Mouse (Mus musculus) spleen, postnatal 14 days (tissue): Measurements from ENCODE around the gene BC029722.

ENCODE experiments used
- DNase-seq, 2 experiments: peaks; one replicate each; pipeline ENCODE4 v3.0.0; 2021 to 2022; ENCODE audit warnings: low spot score in 2 of 2

The BC029722 gene

DNA sequence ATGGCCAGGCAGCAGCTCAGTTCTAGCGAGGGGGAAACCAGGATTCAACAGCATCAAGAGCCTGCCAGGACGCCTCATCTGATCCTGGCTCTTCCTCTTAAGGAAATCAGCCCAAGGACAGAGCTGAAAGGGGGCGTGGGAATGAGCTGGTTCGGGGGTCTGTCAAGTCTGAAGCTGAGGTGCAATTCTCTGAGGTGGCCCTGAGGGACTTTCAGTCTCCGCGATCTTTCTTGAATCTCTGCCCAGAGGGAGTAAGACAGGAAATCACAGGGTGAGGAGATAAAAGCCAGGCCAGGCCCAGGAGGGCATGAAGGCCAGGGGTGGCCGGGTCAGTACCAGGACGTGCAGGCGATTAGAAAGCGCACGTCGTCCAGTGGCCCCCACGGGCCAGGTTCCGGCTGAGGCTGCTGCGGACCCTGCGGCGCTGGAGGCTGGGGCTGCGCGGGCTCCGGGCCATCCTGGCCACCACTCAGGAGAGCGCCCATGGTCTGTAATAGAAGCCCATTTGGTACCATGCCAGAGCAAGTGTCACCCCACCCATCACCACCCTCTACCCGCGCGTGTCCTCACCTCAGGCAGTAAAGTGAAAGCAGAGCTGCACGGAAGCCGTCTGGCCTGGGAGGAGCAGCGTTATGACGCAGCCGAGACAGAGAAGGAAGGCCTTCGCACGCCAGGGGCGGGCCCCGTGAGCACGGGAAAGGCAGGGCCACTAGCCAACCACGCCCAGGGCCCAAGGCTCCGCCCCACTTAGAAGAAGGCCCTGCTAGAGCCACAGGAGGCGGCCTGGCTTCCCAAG, 432 bp downstream of the BC029722 start:
- peak; percentile 89 to 93 for DNase-seq

DNA sequence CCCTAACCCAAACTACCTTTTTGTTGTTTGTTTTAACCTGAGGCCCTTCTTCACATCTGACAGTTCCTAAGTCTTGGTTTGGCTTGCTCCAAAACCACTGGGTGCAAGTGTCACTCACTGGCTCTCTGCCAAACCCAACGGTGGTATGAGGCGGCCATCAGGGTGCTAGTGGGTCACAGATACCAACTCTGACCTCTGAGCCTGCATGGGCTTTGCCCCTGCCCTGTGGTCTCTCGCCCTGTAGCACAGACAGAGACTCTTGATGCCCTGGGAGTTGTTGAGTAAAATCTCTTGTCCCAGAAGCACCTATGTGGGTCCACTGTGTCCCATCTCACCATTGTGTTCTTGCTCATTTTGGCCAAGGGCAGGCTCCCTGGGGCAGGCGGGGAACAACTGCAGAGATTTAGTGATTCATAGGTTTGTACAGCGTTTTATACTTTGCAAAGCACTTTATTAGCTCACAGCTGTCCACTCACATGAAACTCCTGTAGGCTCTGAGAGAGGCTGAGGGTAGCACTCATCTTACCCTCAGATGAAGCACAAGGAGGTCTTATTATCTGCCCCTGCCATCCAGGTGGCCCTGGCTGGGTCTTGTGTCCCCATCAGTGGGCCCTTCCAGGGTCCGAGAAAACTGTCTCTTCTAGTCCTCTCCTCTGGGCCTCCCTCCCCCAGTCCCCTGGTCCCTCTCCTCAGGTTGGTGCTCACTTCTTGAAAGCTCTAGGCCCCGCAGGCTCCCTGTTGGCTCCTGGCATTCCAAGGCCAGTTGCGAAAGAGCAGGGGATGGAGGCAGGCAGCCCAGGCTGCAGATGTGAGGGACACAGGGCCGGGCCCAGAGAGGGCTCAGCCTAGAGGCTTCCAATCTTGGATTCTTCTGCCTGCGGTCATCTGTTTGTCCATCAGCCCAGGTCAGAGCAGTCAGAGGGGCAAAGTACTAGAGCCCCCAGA, 1.7 kb downstream of the BC029722 start:
- DNase-seq: no peak

DNA sequence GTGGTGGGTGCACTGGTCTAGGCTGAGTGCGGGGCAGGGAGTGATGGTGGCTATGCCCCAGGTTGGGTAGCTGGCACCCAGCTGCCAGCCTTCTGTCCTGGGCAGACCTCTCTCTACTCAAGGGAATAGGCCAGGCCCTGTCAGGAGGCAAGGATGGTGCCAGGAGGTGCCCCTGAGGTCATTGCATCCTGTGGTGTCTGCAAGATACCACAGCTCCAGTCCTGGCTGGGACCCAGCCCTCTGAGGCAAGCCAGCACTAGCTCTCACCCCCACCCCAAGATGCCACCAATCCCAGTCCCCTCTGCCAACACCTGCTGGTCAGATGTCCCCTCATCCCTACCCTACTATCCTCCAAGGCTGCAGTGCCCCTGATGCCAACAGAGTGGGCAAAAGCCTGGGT, 3.0 kb downstream of the BC029722 start:
- no peak for DNase-seq

DNA sequence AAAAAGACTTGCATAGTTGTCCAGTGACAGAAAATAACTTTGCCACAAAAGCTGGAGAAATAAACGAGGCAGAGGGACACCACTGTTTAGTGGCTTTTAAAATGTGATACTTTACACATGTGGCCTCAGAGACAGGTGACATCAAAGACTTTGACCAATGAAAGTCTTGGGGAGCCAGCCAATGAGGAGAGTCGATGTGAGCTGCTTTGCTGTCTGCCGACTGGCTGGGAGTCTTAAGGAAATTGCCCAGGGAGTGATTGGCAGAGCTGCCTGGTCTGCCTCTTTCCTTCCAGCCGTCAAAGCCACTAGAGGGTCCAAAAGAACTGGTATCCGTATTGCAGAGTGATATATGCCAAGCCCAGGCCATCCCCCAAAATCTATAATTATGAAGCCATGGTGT, 4.4 kb downstream of the BC029722 start:
- DNase-seq: no peak

DNA sequence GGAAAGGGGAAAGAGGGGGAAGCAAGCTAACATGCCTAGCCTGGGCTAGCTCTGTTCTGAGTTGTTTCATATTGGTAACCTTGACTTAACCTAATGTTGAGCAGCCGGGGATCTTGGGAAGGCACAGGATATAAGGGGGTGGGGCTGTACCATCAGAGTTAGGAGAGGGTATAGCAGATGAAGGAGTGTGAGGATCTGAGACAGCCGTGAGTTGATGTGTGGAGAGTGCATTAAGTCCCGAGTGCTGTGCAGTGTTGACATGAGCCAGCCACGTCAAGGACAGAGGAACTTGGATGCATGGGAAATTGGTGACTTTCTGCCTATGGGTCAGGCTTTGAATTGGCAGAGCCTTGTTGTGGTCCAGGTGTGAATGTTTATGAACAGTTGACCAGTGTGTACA, 6.6 kb downstream of the BC029722 start:
- DNase-seq: no peak

DNA sequence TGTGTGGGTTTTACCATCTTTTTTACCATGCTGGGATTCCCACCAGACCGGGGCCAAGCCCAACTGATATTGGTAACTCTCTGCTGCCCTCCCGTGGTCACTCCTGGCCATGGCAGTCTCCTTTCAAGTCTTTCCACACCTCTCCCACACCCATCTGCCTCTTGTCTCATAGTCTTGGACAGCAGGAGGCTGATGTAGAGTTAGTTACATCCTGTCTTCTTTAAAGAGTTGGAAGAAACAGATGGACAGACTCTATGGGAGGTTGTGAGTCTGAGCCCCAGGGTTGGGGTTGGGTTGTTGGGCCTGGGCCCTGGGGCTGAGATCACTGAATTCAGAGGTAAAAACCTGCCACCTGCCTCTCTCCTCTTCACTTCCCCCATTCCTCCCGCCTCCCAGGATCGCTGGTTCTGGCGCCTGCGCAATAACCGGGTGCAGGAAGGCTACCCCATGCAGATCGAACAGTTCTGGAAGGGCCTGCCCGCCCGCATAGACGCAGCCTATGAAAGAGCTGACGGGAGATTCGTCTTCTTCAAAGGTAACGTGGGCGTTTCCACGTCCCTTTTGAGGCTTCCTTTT, 7.3 kb downstream of the BC029722 start:
- peak; percentile 54 to 73 for DNase-seq

DNA sequence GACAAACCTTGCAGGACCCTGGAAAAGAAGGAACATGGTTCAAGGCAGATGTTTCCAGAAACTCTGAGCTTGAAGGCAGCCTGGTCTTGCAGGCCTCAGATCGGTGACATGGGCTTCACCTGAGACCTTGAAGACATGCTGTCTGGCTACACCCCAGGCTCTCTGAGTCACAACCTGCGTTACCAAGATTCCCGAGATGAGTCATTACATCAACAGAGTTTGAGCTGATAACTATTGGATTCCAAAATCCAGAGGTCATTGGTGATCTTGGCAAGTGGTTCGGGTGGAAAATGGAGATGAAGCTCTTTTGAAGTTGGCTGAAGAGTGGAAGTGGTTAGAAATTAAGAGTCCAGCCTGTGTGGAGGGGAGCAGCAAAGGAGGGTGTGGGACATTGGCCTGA, 9.6 kb downstream of the BC029722 start:
- DNase-seq: no peak

DNA sequence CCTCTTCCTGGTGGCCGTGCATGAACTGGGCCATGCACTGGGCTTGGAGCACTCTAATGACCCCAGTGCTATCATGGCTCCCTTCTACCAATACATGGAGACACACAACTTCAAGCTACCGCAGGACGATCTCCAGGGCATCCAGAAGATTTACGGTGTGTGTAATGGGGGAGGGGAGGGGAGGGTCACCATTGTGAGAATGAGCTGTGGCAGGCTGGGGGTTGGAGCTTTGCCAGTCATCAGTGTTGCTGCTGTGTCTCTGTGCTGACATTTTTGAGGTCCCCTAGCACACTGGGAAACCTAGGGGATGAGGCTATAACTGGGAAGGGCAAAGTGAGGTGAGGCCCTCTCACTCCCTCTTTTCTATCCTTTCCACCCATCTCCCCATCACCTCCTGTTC, 11.8 kb downstream of the BC029722 start:
- DNase-seq: no peak

DNA sequence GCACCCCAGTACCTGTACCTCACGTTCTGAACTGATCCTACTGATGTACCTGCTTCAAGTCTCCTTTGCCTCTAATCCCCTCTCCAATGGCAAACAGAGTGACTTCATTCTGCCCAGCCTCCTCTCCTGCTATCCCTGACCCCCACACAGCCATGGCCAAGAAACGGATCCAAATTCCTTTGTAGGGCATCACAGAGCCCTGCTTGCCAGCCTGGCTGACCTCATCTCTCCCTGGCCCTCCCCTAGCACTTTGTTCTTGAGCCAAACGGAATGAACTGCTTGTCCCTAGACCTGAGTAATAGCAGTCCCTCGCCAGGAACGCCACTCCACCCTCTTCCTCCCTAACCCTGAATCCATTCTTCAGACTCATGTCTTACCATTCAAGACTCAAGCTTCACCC, 12.7 kb downstream of the BC029722 start:
- DNase-seq: no peak

DNA sequence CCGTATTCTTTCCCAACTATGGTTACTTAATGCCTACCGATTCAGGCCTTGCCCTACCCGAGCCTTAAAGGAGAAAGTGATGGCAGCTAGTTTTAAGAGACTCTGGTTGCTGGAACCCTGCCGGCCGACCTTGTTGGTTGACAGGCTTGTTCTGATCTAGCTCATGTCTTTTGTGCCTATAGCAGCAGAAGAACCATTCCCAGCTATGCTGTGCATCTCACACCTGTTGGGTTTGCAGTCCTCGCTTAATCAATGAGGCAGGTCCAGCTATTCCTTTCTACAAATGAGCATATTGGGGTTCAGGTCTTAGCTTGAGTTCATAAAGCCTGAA, 13.3 kb downstream of the BC029722 start:
- DNase-seq: no peak

DNA sequence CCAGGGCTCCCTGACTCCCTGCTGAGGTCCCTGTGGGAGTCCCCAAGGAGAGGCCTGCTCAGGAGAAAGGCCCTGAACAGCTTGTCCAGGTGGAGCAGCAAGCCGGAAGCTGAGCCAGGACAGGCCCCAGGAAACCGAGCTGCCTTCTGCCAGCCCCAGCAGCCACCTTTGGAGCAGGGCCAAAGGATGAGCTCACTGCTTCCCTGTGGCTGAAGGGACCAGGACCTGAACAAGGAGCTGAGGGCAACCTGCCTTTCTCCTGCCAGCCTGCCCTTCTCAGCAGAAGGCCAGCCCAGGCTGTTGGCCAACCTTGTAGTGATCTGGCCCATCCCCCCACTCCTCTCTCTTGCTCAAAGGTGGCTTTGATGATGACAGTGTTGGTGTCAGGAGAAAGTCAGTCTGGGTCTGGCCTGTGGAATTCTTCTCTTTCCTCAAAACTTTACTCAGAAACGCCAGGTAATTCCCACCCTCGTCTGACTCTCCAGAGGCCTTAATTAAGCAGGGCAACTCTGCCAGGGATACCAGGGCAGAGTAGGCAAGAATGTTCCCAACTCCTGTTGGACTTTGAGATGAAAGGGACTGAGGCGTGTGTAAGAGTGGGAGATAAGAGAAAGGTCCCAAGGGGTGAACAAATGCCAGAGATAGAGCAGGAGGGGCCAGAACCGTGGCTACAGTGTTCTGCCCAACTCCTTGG, 13.8 kb downstream of the BC029722 start:
- DNase-seq: no peak

DNA sequence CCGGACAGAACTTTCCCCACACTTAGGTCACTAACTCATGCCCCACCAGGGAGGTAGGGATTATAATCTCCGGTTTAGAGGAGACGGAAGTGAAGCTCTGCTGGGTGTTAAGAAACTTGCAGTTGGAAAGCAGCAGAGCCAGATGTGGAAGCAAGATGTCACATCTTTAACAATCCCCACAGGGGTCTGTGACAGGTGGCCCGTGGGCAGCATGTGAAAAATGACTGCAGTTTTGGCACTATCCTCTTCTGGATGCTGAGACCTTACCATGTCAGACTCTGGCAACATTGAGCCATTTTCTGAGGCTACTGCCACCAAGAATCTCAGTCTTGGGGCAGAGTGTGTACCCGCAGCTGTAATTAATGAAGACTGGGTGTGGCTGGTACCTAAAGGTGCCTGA, 15.2 kb downstream of the BC029722 start:
- no peak for DNase-seq

DNA sequence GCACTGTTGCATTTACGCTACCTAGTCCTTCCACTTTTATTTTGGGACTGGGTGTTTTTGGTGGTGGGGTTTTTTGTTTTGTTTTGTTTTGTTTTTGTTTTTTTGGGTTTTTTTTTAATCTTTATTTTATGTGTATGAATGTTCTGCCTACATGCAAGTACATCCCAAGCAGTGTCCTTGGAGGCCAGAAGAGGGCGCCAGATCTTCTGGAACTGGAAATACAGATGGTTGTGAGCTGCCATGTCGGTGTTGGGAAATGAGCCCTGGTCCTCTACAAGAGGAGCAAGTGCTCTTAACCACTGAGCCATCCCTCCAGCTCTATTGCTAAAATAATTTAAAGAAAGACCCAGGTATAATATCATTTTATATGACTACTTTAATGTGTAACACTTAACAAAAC, 16.5 kb downstream of the BC029722 start:
- DNase-seq: no peak

DNA sequence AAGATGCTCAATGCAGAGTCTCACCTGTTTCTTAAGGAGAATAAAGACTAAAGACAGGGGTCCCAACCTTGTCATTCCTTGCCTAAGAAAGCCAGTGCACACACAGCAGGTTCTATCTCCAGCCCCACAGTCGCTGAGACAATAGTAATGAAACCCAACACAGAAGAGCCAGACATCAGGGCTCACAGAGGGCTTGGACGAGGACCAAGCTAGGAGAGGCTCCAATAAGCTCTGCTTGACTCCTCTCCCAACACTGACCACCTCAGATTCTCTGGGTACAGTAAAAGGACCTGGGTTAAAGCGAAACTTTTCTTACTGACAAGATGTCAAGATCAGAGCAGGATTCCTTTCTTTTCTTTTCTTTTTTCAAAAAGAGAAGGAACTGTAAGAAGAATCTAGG, 20.6 kb downstream of the BC029722 start:
- no peak for DNase-seq

DNA sequence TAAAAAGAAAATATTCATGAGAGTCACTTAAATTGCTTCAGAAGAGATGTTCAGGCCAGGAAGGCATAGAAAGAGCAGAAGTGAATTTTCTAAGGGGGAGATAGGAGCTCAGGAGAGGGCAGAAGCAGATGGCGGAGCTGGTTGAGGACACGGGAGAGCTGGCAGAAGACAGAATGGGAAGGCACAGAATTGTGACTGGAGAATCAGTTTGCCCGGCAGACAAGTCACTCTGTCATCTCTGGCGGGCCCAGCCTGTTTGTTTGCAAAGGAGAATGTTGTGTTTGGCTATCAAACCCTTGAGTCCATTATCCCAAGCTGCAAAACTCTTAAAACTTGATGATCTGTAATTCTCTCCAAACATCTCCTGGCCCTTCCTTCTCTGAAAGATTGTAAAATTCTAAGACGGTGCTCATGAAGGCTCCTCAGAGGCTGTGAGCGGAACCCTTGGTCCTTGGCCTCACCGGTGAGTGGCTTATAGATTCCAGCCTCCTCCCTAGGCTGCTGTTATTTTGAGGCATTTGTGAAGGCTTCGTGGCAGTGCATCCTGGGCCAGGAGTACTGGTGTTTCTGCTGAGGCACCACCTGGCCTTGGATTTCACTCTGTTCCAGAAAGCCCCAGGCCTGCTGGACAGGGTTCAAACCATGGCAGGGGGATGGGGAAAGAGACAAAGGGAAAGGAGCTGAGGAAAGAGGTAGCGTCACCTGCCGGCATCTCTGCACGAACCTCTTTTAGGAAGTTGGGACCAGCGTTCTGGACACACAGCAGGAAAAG, 24.4 kb downstream of the BC029722 start:
- no peak for DNase-seq

DNA sequence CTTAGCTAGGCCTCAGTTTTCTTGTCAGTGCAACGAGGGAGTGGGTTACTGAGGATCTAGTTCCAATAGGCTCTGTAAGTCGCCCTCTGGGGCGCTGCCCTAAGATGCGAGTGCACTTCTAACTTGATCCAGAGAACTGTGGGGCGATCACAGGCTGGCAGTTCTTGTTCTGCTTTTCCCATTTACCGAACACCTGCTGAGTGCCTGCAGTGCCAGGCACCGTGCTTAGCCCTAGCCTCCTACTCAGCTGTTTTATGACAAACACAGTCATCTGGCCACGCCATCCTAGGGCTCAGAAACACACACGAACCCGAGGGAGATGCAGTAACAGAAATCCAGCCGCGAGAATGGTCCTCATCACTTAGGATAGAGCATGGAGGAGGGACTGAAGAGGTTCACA, 26.3 kb downstream of the BC029722 start:
- no peak for DNase-seq

DNA sequence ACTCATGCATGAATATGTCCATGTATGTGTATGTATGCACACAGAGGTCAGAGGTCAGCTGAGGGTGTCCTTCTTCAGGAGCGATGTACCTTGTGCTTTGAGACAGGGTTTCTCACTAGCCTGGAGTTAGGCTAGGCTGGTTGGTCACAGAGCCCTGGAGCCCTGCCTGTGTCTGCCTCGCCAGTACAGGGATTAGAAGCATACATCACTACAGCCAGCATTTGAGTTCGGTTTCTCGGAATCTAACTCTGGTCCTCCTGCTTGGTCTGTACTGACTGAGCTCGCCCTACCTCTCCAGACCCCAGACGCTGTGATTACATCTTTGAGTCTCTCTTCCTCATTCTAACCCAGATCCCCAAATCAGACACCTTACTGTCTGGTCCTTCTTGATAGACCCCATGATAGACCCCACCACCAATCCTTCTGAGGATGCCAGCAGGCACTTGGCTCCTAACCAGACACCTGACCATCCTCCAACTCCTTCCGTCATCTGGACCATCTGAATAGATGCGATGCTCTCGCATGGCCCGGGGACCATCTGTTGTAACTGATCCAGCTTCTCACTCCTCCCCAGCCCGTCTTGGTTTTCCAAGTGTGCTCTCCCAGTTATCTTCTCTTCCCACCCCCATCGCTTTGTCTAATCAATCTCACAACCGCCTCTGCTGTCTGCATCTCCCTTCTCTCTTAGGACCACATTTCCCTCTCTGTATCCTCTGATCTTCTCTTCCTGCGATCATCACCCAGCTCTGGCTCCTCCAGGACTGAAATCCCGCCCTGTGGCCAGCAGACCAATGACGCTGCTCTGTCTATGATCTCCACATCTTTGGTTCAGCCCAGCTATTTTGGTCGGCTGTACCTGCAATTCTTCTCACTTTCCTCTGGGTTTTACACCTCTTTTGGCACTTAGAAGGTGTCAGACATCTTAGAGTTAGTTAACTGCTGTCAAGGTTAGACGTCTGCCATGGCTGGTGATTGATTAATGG, 31.0 kb downstream of the BC029722 start:
- no peak for DNase-seq

DNA sequence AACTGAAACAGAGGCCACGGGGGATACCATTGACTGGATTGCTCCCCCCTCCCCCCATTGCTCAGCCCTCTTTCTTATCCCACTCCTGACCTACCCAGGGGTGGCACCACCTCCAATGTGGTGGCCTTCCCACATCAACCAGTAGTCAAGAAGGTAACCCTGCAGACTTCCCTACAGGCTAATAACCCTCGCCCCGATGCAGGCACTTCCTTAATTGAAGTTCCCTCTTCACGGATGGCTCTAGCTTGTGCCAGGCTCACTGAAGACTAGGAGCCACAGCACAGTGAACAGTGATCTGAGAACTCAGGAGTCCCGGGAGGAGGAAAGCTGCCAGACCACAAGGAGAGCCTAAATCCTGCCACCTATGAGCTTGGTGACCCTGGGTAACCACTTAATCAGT, 32.3 kb downstream of the BC029722 start:
- DNase-seq: no peak

DNA sequence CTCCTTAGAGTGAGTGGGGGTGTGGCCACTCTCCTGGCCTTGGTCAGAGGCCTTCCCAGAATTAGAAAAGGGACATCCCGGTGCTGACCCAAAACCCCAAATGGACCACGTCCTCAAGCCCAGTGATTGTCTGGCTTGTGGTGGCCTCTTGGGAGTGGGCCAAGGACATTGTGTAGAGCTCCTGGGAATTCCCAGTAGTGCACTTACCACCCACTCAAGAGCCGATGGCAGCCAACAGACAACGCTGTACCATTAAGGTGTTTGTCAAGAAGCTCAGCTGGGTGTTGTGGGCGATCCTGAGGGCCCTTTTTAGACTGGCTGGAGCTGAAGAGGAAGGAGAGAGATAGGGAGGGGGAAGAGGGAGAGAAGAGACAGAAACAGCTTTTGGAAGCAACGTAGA, 34.7 kb downstream of the BC029722 start:
- no peak for DNase-seq

DNA sequence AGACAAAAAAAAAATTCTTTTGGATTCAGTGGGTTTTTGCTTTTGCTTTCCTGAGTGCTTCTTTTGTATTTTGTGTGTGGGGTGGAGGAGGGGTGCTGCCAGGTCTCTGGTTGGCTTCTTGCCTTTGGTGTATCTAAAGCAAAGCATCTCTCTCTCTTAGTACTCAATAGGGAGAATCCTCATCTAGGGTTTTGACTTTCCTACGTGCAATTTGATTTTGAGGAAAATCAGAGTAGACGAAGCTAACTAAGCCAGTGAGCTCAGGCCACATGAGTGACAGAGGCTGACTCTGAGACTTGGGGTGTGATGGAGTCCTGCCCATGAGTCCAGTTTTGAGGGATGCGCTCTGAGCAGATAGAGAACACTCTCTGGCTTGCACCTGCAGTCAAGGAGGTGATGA, 39.7 kb downstream of the BC029722 start:
- no peak for DNase-seq
